Mouse (Mus musculus) forebrain, postnatal 0 days (tissue): ENCODE measurements at regions not wholly inside any gene's neighbourhood (a gene's known extent, or its start where the extent isn't known, plus 50 kb on each side); places are given as distances from the start of the nearest gene placed in this dataset.
"Not testable (repeated sequence)": the region's sequence is repeated elsewhere in the genome, so short reads cannot be mapped to it uniquely, and the experiment has no call there.

Source experiments
- ATAC-seq: fragments of 200-750 bp; cut with Nextera tagmentation; 2 replicates; pipeline ENCODE4 v1.8.0; 2017; ENCODE audit warnings: mild to moderate bottlenecking, moderate library complexity
- DNase-seq: peaks from one replicate; pipeline ENCODE4 v3.0.0-alpha.2; 2015
- H3K27ac ChIP-seq: fragments of 300-500 bp; sonication (generic); 2 replicates; pipeline ENCODE4 v1.5.1; 2014; ENCODE audit warnings: low read depth, mild to moderate bottlenecking, antibody characterized with exemption, low read length, moderate library complexity, mixed read lengths
- H3K27me3 ChIP-seq: fragments of 300-500 bp; sonication (generic); 2 replicates; pipeline ENCODE4 v1.6.1; 2014; ENCODE audit warnings: mild to moderate bottlenecking, low read length, mixed read lengths; ENCODE audit not compliant: insufficient read depth
- H3K36me3 ChIP-seq: fragments of 300-500 bp; sonication (generic); 2 replicates; pipeline ENCODE4 v1.6.1; 2014; ENCODE audit warnings: mild to moderate bottlenecking, moderate library complexity; ENCODE audit not compliant: insufficient read depth
- H3K4me1 ChIP-seq: fragments of 300-500 bp; sonication (generic); 2 replicates; pipeline ENCODE4 v1.6.1; 2014; ENCODE audit warnings: antibody characterized with exemption; ENCODE audit not compliant: insufficient read depth
- H3K4me2 ChIP-seq: fragments of 300-500 bp; sonication (generic); 2 replicates; pipeline ENCODE4 v1.6.1; 2014; ENCODE audit warnings: low read depth, mild to moderate bottlenecking, moderate library complexity
- H3K4me3 ChIP-seq: fragments of 300-500 bp; sonication (generic); 2 replicates; pipeline ENCODE4 v1.5.1; 2014; ENCODE audit warnings: low read depth, low read length, mixed read lengths
- H3K9ac ChIP-seq: fragments of 300-500 bp; sonication (generic); 2 replicates; pipeline ENCODE4 v1.6.1; 2014; ENCODE audit warnings: mild to moderate bottlenecking
- H3K9me3 ChIP-seq: fragments of 300-500 bp; sonication (generic); 2 replicates; pipeline ENCODE4 v1.6.1; 2016; ENCODE audit warnings: low read length
- CTCF ChIP-seq: sonication (generic); IDR thresholded peaks from 2 replicates; pipeline ENCODE4 v1.5.1; 2016; ENCODE audit warnings: antibody characterized with exemption, control low read depth, low read depth
- WGBS: fragments of 180-500 bp; shearing (Covaris S2); extraction: QIAGEN DNeasy Blood & Tissue Kit; methylation state at CpG from one replicate; pipeline ENCODE4 v1.1.7; 2014; 5-methylcytosine and 5-hydroxymethylcytosine counted together

- WGBS = 56% methylated on average over 1 of the region's 1 CpGs
- H3K4me1 ChIP-seq = no peaks in the 10 kb centered on the region
Observed at GRCm38 (mm10) chr19:51355701-51356100, 677.3 kb upstream of the Sorcs1 start.

GRCm38 (mm10) chr19:51340491-51340890 is 662.0 kb upstream of the Sorcs1 start:
- DNase-seq (no peak), ATAC-seq (no peak)
- H3K27me3 ChIP-seq = no peaks in the 10 kb centered on the region
- TF ChIP-seq CTCF = no peak
- no peak overlapping the region for H3K4me3 ChIP-seq
- no peak overlapping the region for H3K9ac ChIP-seq
- H3K27ac ChIP-seq = no peak overlapping the region
- WGBS = 89% methylated on average over 2 of the region's 2 CpGs
- no peak overlapping the region for H3K4me2 ChIP-seq
- no peaks in the 10 kb centered on the region for H3K36me3 ChIP-seq
- no peaks in the 10 kb centered on the region for H3K9me3 ChIP-seq
- H3K4me1 ChIP-seq = no peaks in the 10 kb centered on the region

More at GRCm38 (mm10) chr19:51355701-51356100, 677.3 kb upstream of the Sorcs1 start:
- Histone ChIP-seq H3K9ac (no peak overlapping the region), H3K4me3 (no peak overlapping the region), H3K9me3 (no peaks in the 10 kb centered on the region), H3K36me3 (no peaks in the 10 kb centered on the region), H3K27me3 (no peaks in the 10 kb centered on the region), H3K27ac (no peak overlapping the region), H3K4me2 (no peak overlapping the region)
- no peak for ATAC-seq
- no peak for DNase-seq
- no peak for TF ChIP-seq CTCF

- no peak overlapping the region for H3K4me3 ChIP-seq
- no peak overlapping the region for H3K9ac ChIP-seq
- H3K27me3 ChIP-seq = no peaks in the 10 kb centered on the region
- no peak overlapping the region for H3K4me2 ChIP-seq
- no peaks in the 10 kb centered on the region for H3K9me3 ChIP-seq
- whole genome bisulfite sequencing = 72% methylated on average over 2 of the region's 2 CpGs
- no peaks in the 10 kb centered on the region for H3K36me3 ChIP-seq
- TF ChIP-seq CTCF = no peak
- no peak for ATAC-seq
- H3K27ac ChIP-seq = no peak overlapping the region
- H3K4me1 ChIP-seq = no peaks in the 10 kb centered on the region
- DNase-seq = no peak
Observed at GRCm38 (mm10) chr19:51330010-51330409, 651.6 kb upstream of the Sorcs1 start.

- no peak for TF ChIP-seq CTCF
- Histone ChIP-seq H3K4me1 (no peaks in the 10 kb centered on the region), H3K27me3 (no peaks in the 10 kb centered on the region), H3K4me3 (no peak overlapping the region), H3K27ac (no peak overlapping the region), H3K9me3 (no peaks in the 10 kb centered on the region), H3K9ac (no peak overlapping the region), H3K4me2 (no peak overlapping the region), H3K36me3 (no peaks in the 10 kb centered on the region)
- WGBS = 66% methylated on average over 3 of the region's 3 CpGs
- DNase-seq = peak; percentile 65
- peak; percentile 54; the same call in 1 of the 2 replicates for ATAC-seq
Observed at GRCm38 (mm10) chr19:51303708-51304107, 625.3 kb upstream of the Sorcs1 start.

GRCm38 (mm10) chr19:51296631-51297030 is 618.2 kb upstream of the Sorcs1 start:
- H3K36me3 ChIP-seq, DNase-seq, H3K9me3 ChIP-seq, H3K9ac ChIP-seq, H3K4me2 ChIP-seq, H3K4me3 ChIP-seq, H3K27ac ChIP-seq, H3K27me3 ChIP-seq, ATAC-seq, H3K4me1 ChIP-seq: not testable (repeated sequence)
- 83% methylated on average over 4 of the region's 4 CpGs for WGBS

- Histone ChIP-seq H3K4me2 (no peak overlapping the region), H3K4me1 (no peaks in the 10 kb centered on the region), H3K9ac (no peak overlapping the region), H3K27me3 (no peaks in the 10 kb centered on the region), H3K9me3 (no peaks in the 10 kb centered on the region), H3K4me3 (no peak overlapping the region), H3K36me3 (no peaks in the 10 kb centered on the region), H3K27ac (no peak overlapping the region)
- ATAC-seq (no peak), DNase-seq (peak; percentile 27)
- TF ChIP-seq CTCF = no peak
- WGBS = 12% methylated on average over 4 of the region's 4 CpGs
Observed at GRCm38 (mm10) chr19:51268978-51269556, 590.6 kb upstream of the Sorcs1 start.

GRCm38 (mm10) chr19:51240295-51240864 is 561.9 kb upstream of the Sorcs1 start:
- H3K36me3 ChIP-seq = no peaks in the 10 kb centered on the region
- no peak for TF ChIP-seq CTCF
- DNase-seq (no peak), ATAC-seq (no peak)
- no peak overlapping the region for H3K4me3 ChIP-seq
- 75% methylated on average over 2 of the region's 2 CpGs for WGBS
- H3K4me2 ChIP-seq = no peak overlapping the region
- H3K9ac ChIP-seq = no peak overlapping the region
- H3K27ac ChIP-seq = no peak overlapping the region
- H3K27me3 ChIP-seq = no peaks in the 10 kb centered on the region
- H3K4me1 ChIP-seq = no peaks in the 10 kb centered on the region
- H3K9me3 ChIP-seq = no peaks in the 10 kb centered on the region
